Mouse (Mus musculus) MEL (cell line): Measurements from ENCODE around the gene Wdfy3. TPM values are rescaled to one million over a fixed set of nuclear protein-coding genes. Genes with fewer than 3 reads are reported as not detected.

Experiments used
- DNase-seq: peaks from one replicate; pipeline ENCODE4 v3.0.0; 2011; ENCODE audit warnings: low read depth, low spot score
- H3K27ac ChIP-seq: 2 replicates; pipeline ENCODE4 v1.5.1; 2012; ENCODE audit warnings: low read depth, mild to moderate bottlenecking, control low read depth, low read length, moderate library complexity; ENCODE audit not compliant: control insufficient read depth
- H3K27me3 ChIP-seq, 2 experiments: fragments of 150-350 bp in 1 of 2; sonication (generic) in 1 of 2; 2 replicates each; pipeline ENCODE4 v1.6.1; 2012; ENCODE audit warnings: low read length in 2 of 2, mild to moderate bottlenecking in 2 of 2, improper control_type of control experiment in 1 of 2, moderate library complexity in 1 of 2; ENCODE audit not compliant: insufficient read depth in 2 of 2, control insufficient read depth in 1 of 2
- H3K36me3 ChIP-seq, 2 experiments: 2 replicates each; pipeline ENCODE4 v1.6.1; 2012 to 2014; ENCODE audit warnings: low read length in 2 of 2, improper control_type of control experiment in 1 of 2, inconsistent platforms in 1 of 2, mild to moderate bottlenecking in 1 of 2; ENCODE audit not compliant: insufficient read depth in 2 of 2, control insufficient read depth in 1 of 2
- H3K4me1 ChIP-seq, 2 experiments: fragments of 150-350 bp in 1 of 2; sonication (generic) in 1 of 2; 2 replicates each; pipeline ENCODE4 v1.6.1; 2012; ENCODE audit warnings: low read length in 2 of 2, improper control_type of control experiment in 1 of 2, mild to moderate bottlenecking in 1 of 2; ENCODE audit not compliant: insufficient read depth in 2 of 2, control insufficient read depth in 1 of 2
- H3K4me3 ChIP-seq, 2 experiments: fragments of 150-350 bp in 1 of 2; sonication (generic) in 1 of 2; 2 replicates each; pipeline ENCODE4 v1.5.1; 2012; ENCODE audit warnings: low read depth in 2 of 2, low read length in 2 of 2, mild to moderate bottlenecking in 2 of 2, moderate library complexity in 2 of 2, control low read depth in 1 of 2, improper control_type of control experiment in 1 of 2; ENCODE audit not compliant: control insufficient read depth in 1 of 2, insufficient read depth in 1 of 2
- H3K79me2 ChIP-seq: 2 replicates; pipeline ENCODE4 v1.6.1; 2012; ENCODE audit warnings: mild to moderate bottlenecking, low read length, moderate library complexity; ENCODE audit not compliant: control insufficient read depth, poor library complexity, insufficient read depth
- H3K9ac ChIP-seq: 2 replicates; pipeline ENCODE4 v1.6.1; 2012; ENCODE audit warnings: low read depth, mild to moderate bottlenecking, control low read depth, low read length, moderate library complexity; ENCODE audit not compliant: control insufficient read depth, poor library complexity, severe bottlenecking
- H3K9me3 ChIP-seq: fragments of 150-350 bp; sonication (generic); replicated peaks from 2 replicates; pipeline ENCODE4 v1.6.1; 2012; ENCODE audit warnings: mild to moderate bottlenecking, low read length, improper control_type of control experiment, moderate library complexity; ENCODE audit not compliant: insufficient read depth
- BHLHE40 ChIP-seq: IDR thresholded peaks from 2 replicates; pipeline ENCODE4 v1.6.1; 2012; ENCODE audit warnings: low read depth, mild to moderate bottlenecking, inconsistent platforms, low read length, improper control_type of control experiment, borderline replicate concordance
- CHD1 ChIP-seq: IDR thresholded peaks from 2 replicates; pipeline ENCODE4 v1.6.1; 2012; ENCODE audit warnings: low read depth, mild to moderate bottlenecking, inconsistent platforms, low read length, improper control_type of control experiment
- CHD2 ChIP-seq: IDR thresholded peaks from 2 replicates; pipeline ENCODE4 v1.6.1; 2011; ENCODE audit warnings: low read length, improper control_type of control experiment
- CTCF ChIP-seq, 3 experiments: IDR thresholded peaks in 2 of 3; conservative IDR thresholded peaks in 1 of 3; 2 replicates each; pipeline ENCODE4 v1.5.1; 2011 to 2012; ENCODE audit warnings: low read length in 3 of 3, low read depth in 2 of 3, mild to moderate bottlenecking in 2 of 3, improper control_type of control experiment in 1 of 3, inconsistent platforms in 1 of 3, mixed read lengths in 1 of 3, moderate library complexity in 1 of 3; ENCODE audit not compliant: control insufficient read depth in 1 of 3, insufficient read depth in 1 of 3, poor library complexity in 1 of 3, severe bottlenecking in 1 of 3
- E2F4 ChIP-seq: IDR thresholded peaks from 2 replicates; pipeline ENCODE4 v1.6.1; 2011; ENCODE audit warnings: low read depth, low read length, improper control_type of control experiment, borderline replicate concordance
- EP300 ChIP-seq, 2 experiments: IDR thresholded peaks; 2 replicates each; pipeline ENCODE4 v1.6.1; 2011; ENCODE audit warnings: improper control_type of control experiment in 2 of 2, low read length in 2 of 2, low read depth in 1 of 2, mild to moderate bottlenecking in 1 of 2
- ETS1 ChIP-seq: IDR thresholded peaks from 2 replicates; pipeline ENCODE4 v1.6.1; 2012; ENCODE audit warnings: low read depth, mild to moderate bottlenecking, inconsistent platforms, low read length, improper control_type of control experiment, moderate library complexity
- GABPA ChIP-seq: IDR thresholded peaks from 2 replicates; pipeline ENCODE4 v1.6.1; 2012; ENCODE audit warnings: low read depth, mild to moderate bottlenecking, inconsistent platforms, low read length, improper control_type of control experiment, moderate library complexity
- GATA1 ChIP-seq: IDR thresholded peaks from 2 replicates; pipeline ENCODE4 v1.6.1; 2011; ENCODE audit warnings: low read depth, low read length, improper control_type of control experiment
- JUND ChIP-seq: IDR thresholded peaks from 2 replicates; pipeline ENCODE4 v1.6.1; 2011; ENCODE audit warnings: low read depth, mild to moderate bottlenecking, improper control_type of control experiment, low read length
- MAFK ChIP-seq: IDR thresholded peaks from 2 replicates; pipeline ENCODE4 v1.6.1; 2011; ENCODE audit warnings: low read depth, mild to moderate bottlenecking, low read length, improper control_type of control experiment, borderline replicate concordance
- MAX ChIP-seq: IDR thresholded peaks from 2 replicates; pipeline ENCODE4 v1.6.1; 2011; ENCODE audit warnings: low read length, improper control_type of control experiment
- MAZ ChIP-seq: IDR thresholded peaks from 2 replicates; pipeline ENCODE4 v1.6.1; 2012; ENCODE audit warnings: low read depth, mild to moderate bottlenecking, inconsistent platforms, low read length, improper control_type of control experiment
- MYB ChIP-seq: IDR thresholded peaks from 2 replicates; pipeline ENCODE4 v1.6.1; 2011; ENCODE audit warnings: mild to moderate bottlenecking, low read depth, low read length, improper control_type of control experiment
- MYC ChIP-seq: IDR thresholded peaks from 2 replicates; pipeline ENCODE4 v1.6.1; 2011; ENCODE audit warnings: low read depth, mild to moderate bottlenecking, low read length, improper control_type of control experiment, moderate library complexity
- NELFE ChIP-seq: IDR thresholded peaks from 2 replicates; pipeline ENCODE4 v1.6.1; 2011; ENCODE audit warnings: low read depth, low read length, improper control_type of control experiment
- NRF1 ChIP-seq: IDR thresholded peaks from 2 replicates; pipeline ENCODE4 v1.6.1; 2014; ENCODE audit warnings: low read depth, mild to moderate bottlenecking, inconsistent platforms, low read length, improper control_type of control experiment, moderate library complexity; ENCODE audit not compliant: poor library complexity, insufficient read depth, severe bottlenecking
- POLR2A ChIP-seq, 2 experiments: IDR thresholded peaks; 2 replicates each; pipeline ENCODE4 v1.6.1; 2011 to 2012; ENCODE audit warnings: low read length in 2 of 2, mild to moderate bottlenecking in 2 of 2, control low read depth in 1 of 2, improper control_type of control experiment in 1 of 2, low read depth in 1 of 2, moderate library complexity in 1 of 2; ENCODE audit not compliant: control insufficient read depth in 1 of 2, insufficient read depth in 1 of 2, poor library complexity in 1 of 2
- POLR2AphosphoS2 ChIP-seq: IDR thresholded peaks from 2 replicates; pipeline ENCODE4 v1.6.1; 2011; ENCODE audit warnings: low read length, improper control_type of control experiment
- SMC3 ChIP-seq: IDR thresholded peaks from 2 replicates; pipeline ENCODE4 v1.6.1; 2011; ENCODE audit warnings: low read depth, low read length, improper control_type of control experiment
- TBP ChIP-seq: IDR thresholded peaks from 2 replicates; pipeline ENCODE4 v1.8.0; 2011; ENCODE audit warnings: low read depth, low read length, improper control_type of control experiment
- TCF12 ChIP-seq: IDR thresholded peaks from 2 replicates; pipeline ENCODE4 v1.6.1; 2014; ENCODE audit warnings: low read depth, mild to moderate bottlenecking, inconsistent platforms, low read length, improper control_type of control experiment, moderate library complexity
- UBTF ChIP-seq: IDR thresholded peaks from 2 replicates; pipeline ENCODE4 v1.6.1; 2012; ENCODE audit warnings: low read depth, mild to moderate bottlenecking, inconsistent platforms, low read length, improper control_type of control experiment, moderate library complexity, borderline replicate concordance; ENCODE audit not compliant: insufficient read depth
- USF2 ChIP-seq, 2 experiments: IDR thresholded peaks; 2 replicates each; pipeline ENCODE4 v1.6.1; 2011 to 2012; ENCODE audit warnings: improper control_type of control experiment in 2 of 2, low read length in 2 of 2, borderline replicate concordance in 1 of 2, inconsistent platforms in 1 of 2, low read depth in 1 of 2, mild to moderate bottlenecking in 1 of 2; ENCODE audit not compliant: insufficient read depth in 1 of 2
- ZC3H11A ChIP-seq: IDR thresholded peaks from 2 replicates; pipeline ENCODE4 v1.6.1; 2012; ENCODE audit warnings: low read depth, mild to moderate bottlenecking, inconsistent platforms, low read length, improper control_type of control experiment
- polyA plus RNA-seq, 2 experiments: library from polyadenylated mRNA; stranded (reverse) in 1 of 2; unstranded in 1 of 2; fragments of >175 nt in 1 of 2; fragments of >200 nt in 1 of 2; gene quantifications; 2 replicates each; pipeline versions ENCODE4 v1.2.1 to v1.2.4; 2012; ENCODE audit warnings: low replicate concordance in 2 of 2, low read depth in 1 of 2; ENCODE audit not compliant: insufficient read length in 2 of 2, insufficient read depth in 1 of 2, missing spikeins in 1 of 2
- total RNA-seq: library from RNA; depleted of rRNA; stranded (reverse); fragments of 300-350 nt; gene quantifications from 2 replicates; pipeline ENCODE4 v1.2.3, GENCODE M21; 2012

Gene Wdfy3
- total and polyA plus RNA-seq, 3 experiments, result 10.0 to 21.3 (median 11.9) TPM

- Histone ChIP-seq H3K27ac (peak overlapping the region; percentile 97), H3K4me3 (peak overlapping the region; percentile 14 to 55), H3K9ac (peak overlapping the region; percentile 59), H3K9me3 (no peaks in the 10 kb centered on the region), H3K79me2 (peaks cover 4% of the 10 kb centered on the region), H3K27me3 (no peaks in the 10 kb centered on the region), H3K36me3 (peaks cover 0 to 25% of the 10 kb centered on the region in 2 experiments; a peak in 3 of 4 replicates), H3K4me1 (peaks cover 23 to 28% of the 10 kb centered on the region in 2 experiments)
- DNase-seq, result peak; percentile 90
- 0 out of 2 replicates have a peak, but pooled peaks have one; percentile 20 for TF ChIP-seq MYC
- TF ChIP-seq USF2 (IDR thresholded peaks at IDR 0.05; ENCODE audit: borderline replicate concordance in 1 of 2, insufficient read depth in 1 of 2, low read depth in 1 of 2, low read length in 2 of 2), result no peak
- 0 out of 2 replicates have a peak, but pooled peaks have one; percentile 19 for TF ChIP-seq MAFK
- no peak; the same call in none of the 2 replicates for TF ChIP-seq ETS1
- no peak for TF ChIP-seq GATA1
- TF ChIP-seq GABPA, result no peak
- TF ChIP-seq POLR2AphosphoS2, result no peak
- TF ChIP-seq ZC3H11A, result no peak
- no peak for TF ChIP-seq CHD2
- TF ChIP-seq CHD1, result no peak
- peak; percentile 67 for TF ChIP-seq MAZ
- TF ChIP-seq EP300 (IDR thresholded peaks at IDR 0.05; ENCODE audit: low read depth in 1 of 2, low read length in 2 of 2), result peak in 1 of 2 experiments; percentile 24; a peak in 1 of 4 replicates
- TF ChIP-seq POLR2A (IDR thresholded peaks at IDR 0.05; ENCODE audit: control insufficient read depth in 1 of 2, insufficient read depth in 1 of 2, low read depth in 1 of 2, low read length in 2 of 2, poor library complexity in 1 of 2), result peak in 1 of 2 experiments; percentile 54; a peak in 2 of 4 replicates
- TF ChIP-seq JUND, result no peak
- TF ChIP-seq MYB, result no peak
- peak; percentile 39 for TF ChIP-seq NELFE
- no peak for TF ChIP-seq BHLHE40
- peak; percentile 55; the same call in 1 of the 2 replicates for TF ChIP-seq TCF12
- 0 out of 2 replicates have a peak, but pooled peaks have one; percentile 28 for TF ChIP-seq MAX
- TF ChIP-seq UBTF, result 0 out of 2 replicates have a peak, but pooled peaks have one; percentile 62
- peak; percentile 64 for TF ChIP-seq TBP
- no peak for TF ChIP-seq CTCF (IDR thresholded peaks at IDR 0.05 in 2 of 3, conservative IDR thresholded peaks at IDR 0.05 in 1 of 3; ENCODE audit: control insufficient read depth in 1 of 3, insufficient read depth in 1 of 3, low read depth in 2 of 3, low read length in 3 of 3, poor library complexity in 1 of 3, severe bottlenecking in 1 of 3)
- no peak for TF ChIP-seq NRF1
- TF ChIP-seq SMC3, result no peak
- no peak for TF ChIP-seq E2F4
These were observed 23.8 kb downstream of the Wdfy3 start for GRCm38 (mm10) chr5:102045636-102046616.
